Mouse (Mus musculus): ENCODE measurements at regions not wholly inside any gene's neighbourhood (a gene's known extent, or its start where the extent isn't known, plus 50 kb on each side); places are given as distances from the start of the nearest gene placed in this dataset.

GRCm38 (mm10) chr15:62123756-62124155, 1200.9 kb upstream of the A1bg start:
- TF ChIP-seq GATA1 (IDR thresholded peaks at IDR 0.05; ENCODE audit: low read depth, low read length), result no peak
- no peak for TF ChIP-seq POLR2AphosphoS5 (IDR thresholded peaks at IDR 0.05; ENCODE audit: borderline replicate concordance, low read depth, low read length)
- TF ChIP-seq CTCF (IDR thresholded peaks at IDR 0.05 in 2 of 3, conservative IDR thresholded peaks at IDR 0.05 in 1 of 3; ENCODE audit: control insufficient read depth in 1 of 3, insufficient read depth in 1 of 3, low read depth in 2 of 3, low read length in 3 of 3, poor library complexity in 1 of 3, severe bottlenecking in 1 of 3), result no peak
- TF ChIP-seq GABPA (IDR thresholded peaks at IDR 0.05; ENCODE audit: low read depth, low read length), result no peak
- no peak for TF ChIP-seq EP300 (IDR thresholded peaks at IDR 0.05; ENCODE audit: low read depth in 1 of 2, low read length in 2 of 2)
- no peak for TF ChIP-seq UBTF (IDR thresholded peaks at IDR 0.05; ENCODE audit: borderline replicate concordance, insufficient read depth, low read depth, low read length)
- no peak for TF ChIP-seq USF1 (IDR thresholded peaks at IDR 0.05; ENCODE audit: low read depth, low read length)
- TF ChIP-seq MEF2A (IDR thresholded peaks at IDR 0.05; ENCODE audit: extremely low read depth, insufficient replicate concordance, low read depth, low read length, poor library complexity, severe bottlenecking), result no peak
- TF ChIP-seq NELFE (IDR thresholded peaks at IDR 0.05; ENCODE audit: low read depth, low read length), result no peak
- no peak for TF ChIP-seq E2F4 (IDR thresholded peaks at IDR 0.05; ENCODE audit: borderline replicate concordance, low read depth, low read length)
- TF ChIP-seq MAX (IDR thresholded peaks at IDR 0.05; ENCODE audit: low read length), result no peak
- no peak for TF ChIP-seq POLR2A (IDR thresholded peaks at IDR 0.05; ENCODE audit: control insufficient read depth in 1 of 2, insufficient read depth in 1 of 2, low read depth in 1 of 2, low read length in 2 of 2, poor library complexity in 1 of 2)
- no peak for TF ChIP-seq USF2 (IDR thresholded peaks at IDR 0.05; ENCODE audit: borderline replicate concordance in 1 of 2, insufficient read depth in 1 of 2, low read depth in 1 of 2, low read length in 2 of 2)
